Mouse (Mus musculus): Measurements from ENCODE around the gene Cdc34.

Cdc34 gene

GRCm38 (mm10) chr10:79716254-79716987, 34.4 kb downstream of the Cdc34 start, which contains the start of gene Hcn2:
Gene Hcn2, plus strand, starts transcription at chr10:79716634.
- WGBS = under 1% methylated on average over 78 of the region's 91 CpGs

- WGBS = under 1% methylated on average over 44 of the region's 44 CpGs
Observed at GRCm38 (mm10) chr10:79716988-79717355, 35.0 kb downstream of the Cdc34 start.

- WGBS = 2% methylated on average over 43 of the region's 43 CpGs
Observed at GRCm38 (mm10) chr10:79717640-79718357, 35.8 kb downstream of the Cdc34 start.

GRCm38 (mm10) chr10:79721089-79721488, 39.1 kb downstream of the Cdc34 start:
- WGBS = 64% methylated on average over 5 of the region's 5 CpGs

- 18% methylated on average over 6 of the region's 6 CpGs for WGBS
Observed at GRCm38 (mm10) chr10:79723047-79723446, 41.1 kb downstream of the Cdc34 start.

GRCm38 (mm10) chr10:79723692-79724091, 41.7 kb downstream of the Cdc34 start:
- WGBS = 74% methylated on average over 7 of the region's 7 CpGs

- WGBS = 39% methylated on average over 11 of the region's 11 CpGs
Observed at GRCm38 (mm10) chr10:79726090-79726489, 44.1 kb downstream of the Cdc34 start.

- 40% methylated on average over 28 of the region's 28 CpGs for WGBS
Observed at GRCm38 (mm10) chr10:79728323-79729249, 46.6 kb downstream of the Cdc34 start.

- WGBS = 34% methylated on average over 13 of the region's 13 CpGs
Observed at GRCm38 (mm10) chr10:79729357-79729965, 47.5 kb downstream of the Cdc34 start.

- 100% methylated on average over 1 of the region's 1 CpGs for WGBS
Observed at GRCm38 (mm10) chr10:79732500-79732899, 50.5 kb downstream of the Cdc34 start.

- 95% methylated on average over 15 of the region's 15 CpGs for WGBS
Observed at GRCm38 (mm10) chr10:79733847-79734246, 51.9 kb downstream of the Cdc34 start.

- WGBS = 52% methylated on average over 52 of the region's 52 CpGs
Observed at GRCm38 (mm10) chr10:79735361-79735760, 53.4 kb downstream of the Cdc34 start.

- WGBS = 75% methylated on average over 14 of the region's 14 CpGs
Observed at GRCm38 (mm10) chr10:79736706-79737105, 54.7 kb downstream of the Cdc34 start.

Data from cerebral cortex, adult 2 months (tissue).